Comparison of ENCODE assay signal across 13 mouse cellular contexts in the genomic region with DNA sequence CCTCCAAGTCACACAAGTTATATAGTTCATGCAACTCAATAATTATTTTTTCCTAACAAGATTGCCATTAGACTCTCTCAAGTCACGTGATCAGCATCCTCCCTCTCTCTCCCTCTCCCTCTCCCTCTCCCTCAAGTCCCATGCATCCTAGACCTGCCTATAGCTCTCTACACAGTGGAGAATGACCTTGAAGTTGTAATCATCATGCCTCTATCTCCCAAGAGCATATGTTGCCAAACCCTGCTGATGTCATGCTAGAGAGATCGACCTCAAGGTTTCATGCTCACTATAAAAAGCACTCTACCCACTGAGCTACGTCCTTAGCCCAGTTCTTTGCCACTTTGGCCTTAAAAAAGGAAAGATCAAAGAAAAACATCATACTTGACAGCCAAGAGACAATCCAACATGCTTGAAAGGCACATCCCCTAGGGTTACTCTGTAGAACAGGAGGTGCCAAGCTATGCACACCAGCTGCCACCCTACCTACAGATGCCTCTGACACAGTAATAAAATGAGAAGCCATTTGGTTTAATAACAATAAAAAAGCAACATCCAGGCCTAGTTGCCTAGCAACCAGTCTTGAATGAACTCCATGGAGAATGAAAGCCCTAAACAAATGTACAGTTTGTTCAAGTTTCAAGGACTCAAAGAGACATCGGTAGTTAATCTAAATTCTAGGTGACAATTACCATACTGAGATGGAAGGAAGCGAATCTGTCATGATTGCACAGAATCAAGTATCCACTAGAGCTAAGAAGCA.
DNase-seq lines count a peak whose midpoint lies in the region; ATAC-seq and TF ChIP-seq lines count a peak whose summit lies in the region.
"Had no signal": no experiment of that assay in that cellular context is flagged by ENCODE, and none has a peak within 500 bp of the region (broad histone marks: within the 10 kb centered on the region; RNA-seq: fewer than 3 reads in every experiment).

No protein-coding gene starts in this region.

- H3K4me3 ChIP-seq in kidney, postnatal 0 days (replicated peaks; ENCODE audit: low read depth, low read length) = no peak overlapping the region
- no peak overlapping the region for H3K4me3 ChIP-seq in forebrain, postnatal 0 days (ENCODE audit: low read depth, low read length)
- H3K4me3 ChIP-seq in liver, embryonic 12.5 days = no peak overlapping the region
- H3K4me3 ChIP-seq in neural tube, embryonic 14.5 days (ENCODE audit: low read depth, low read length) = no peak overlapping the region
- H3K4me3 ChIP-seq: heart, embryonic 10.5 days; limb, embryonic 12.5 days had no signal

- no peaks in the 10 kb centered on the region for H3K9me3 ChIP-seq in kidney, postnatal 0 days (replicated peaks; ENCODE audit: low read length)
- no peaks in the 10 kb centered on the region for H3K9me3 ChIP-seq in forebrain, postnatal 0 days (ENCODE audit: low read length)
- H3K9me3 ChIP-seq in liver, embryonic 12.5 days (replicated peaks) = no peaks in the 10 kb centered on the region
- H3K9me3 ChIP-seq in neural tube, embryonic 14.5 days (ENCODE audit: control insufficient read depth, low read length) = no peaks in the 10 kb centered on the region
- H3K9me3 ChIP-seq: heart, embryonic 10.5 days; limb, embryonic 12.5 days had no signal

- no peaks in the 10 kb centered on the region for H3K36me3 ChIP-seq in kidney, postnatal 0 days (ENCODE audit: insufficient read depth, low read length)
- H3K36me3 ChIP-seq in forebrain, postnatal 0 days (ENCODE audit: insufficient read depth) = no peaks in the 10 kb centered on the region
- 0 out of 2 replicates have a peak, but pooled peaks cover 2% of the 10 kb centered on the region for H3K36me3 ChIP-seq in liver, embryonic 12.5 days
- H3K36me3 ChIP-seq in neural tube, embryonic 14.5 days (ENCODE audit: control insufficient read depth, insufficient read depth, low read length) = no peaks in the 10 kb centered on the region
- H3K36me3 ChIP-seq: heart, embryonic 10.5 days; limb, embryonic 12.5 days had no signal

- 87% methylated on average over 5 of the region's 5 CpGs for WGBS in kidney, postnatal 0 days
- WGBS in forebrain, postnatal 0 days = 48% methylated on average over 5 of the region's 5 CpGs
- 71% methylated on average over 5 of the region's 5 CpGs for WGBS in liver, embryonic 12.5 days (ENCODE audit: insufficient replicate concordance)
- WGBS in neural tube, embryonic 14.5 days = 39% methylated on average over 5 of the region's 5 CpGs

- H3K27me3 ChIP-seq in kidney, postnatal 0 days (ENCODE audit: insufficient read depth, low read length) = no peaks in the 10 kb centered on the region
- no peaks in the 10 kb centered on the region for H3K27me3 ChIP-seq in forebrain, postnatal 0 days (ENCODE audit: insufficient read depth, low read length)
- no peaks in the 10 kb centered on the region for H3K27me3 ChIP-seq in liver, embryonic 12.5 days (replicated peaks)
- H3K27me3 ChIP-seq in neural tube, embryonic 14.5 days (ENCODE audit: control insufficient read depth, insufficient read depth, low read length) = no peaks in the 10 kb centered on the region
- H3K27me3 ChIP-seq: CH12.LX; limb, embryonic 12.5 days had no signal

- DNase-seq in kidney, postnatal 0 days (ENCODE audit: low spot score) = no peak
- DNase-seq in kidney, adult 8-10 months = no peak
- DNase-seq in forebrain, postnatal 0 days = peak; percentile 57
- DNase-seq in gastrocnemius, postnatal 10 days = no peak
- no peak for DNase-seq in left cerebral cortex, postnatal 36 days (ENCODE audit: low spot score in 2 of 2)
- no peak for DNase-seq in thymus, postnatal 25 days
- DNase-seq: kidney, adult 2 months had no signal

- H3K27ac ChIP-seq in kidney, postnatal 0 days = no peak overlapping the region
- peak overlapping the region; percentile 24; the same call in 1 of the 2 replicates for H3K27ac ChIP-seq in forebrain, postnatal 0 days (ENCODE audit: low read depth, low read length)
- peak overlapping the region; percentile 82 for H3K27ac ChIP-seq in liver, embryonic 12.5 days
- peak overlapping the region; percentile 58 for H3K27ac ChIP-seq in neural tube, embryonic 14.5 days (ENCODE audit: low read depth, low read length)
- H3K27ac ChIP-seq: heart, embryonic 10.5 days; limb, embryonic 12.5 days had no signal

- no peak overlapping the region for H3K9ac ChIP-seq in kidney, postnatal 0 days (ENCODE audit: low read depth, low read length)
- H3K9ac ChIP-seq in forebrain, postnatal 0 days = no peak overlapping the region
- no peak overlapping the region for H3K9ac ChIP-seq in liver, embryonic 12.5 days
- no peak overlapping the region for H3K9ac ChIP-seq in neural tube, embryonic 14.5 days (replicated peaks; ENCODE audit: low read depth, low read length)
- H3K9ac ChIP-seq: limb, embryonic 12.5 days had no signal

- TF ChIP-seq CTCF in kidney, postnatal 0 days (IDR thresholded peaks at IDR 0.05; ENCODE audit: low read depth) = no peak
- no peak for TF ChIP-seq CTCF in forebrain, postnatal 0 days (IDR thresholded peaks at IDR 0.05; ENCODE audit: low read depth)

- 0 out of 2 replicates have a peak, but pooled peaks have one; percentile 43 for ATAC-seq in kidney, postnatal 0 days (replicated peaks; ENCODE audit: low FRiP score, low read depth)
- ATAC-seq in forebrain, postnatal 0 days = peak; percentile 63; the same call in 1 of the 2 replicates
- ATAC-seq in liver, embryonic 12.5 days = peak; percentile 98
- peak; percentile 89 for ATAC-seq in neural tube, embryonic 14.5 days (ENCODE audit: low read depth)
- ATAC-seq: activated CD4-positive, CD25-positive, alpha-beta regulatory T cell, adult 4 months had no signal

- intact Hi-C loops in left cerebral cortex, postnatal 36 days (cut with DNase I) = no loop called here

- H3K4me1 ChIP-seq in kidney, postnatal 0 days (replicated peaks; ENCODE audit: insufficient read depth, low read length) = no peaks in the 10 kb centered on the region
- peaks cover 11% of the 10 kb centered on the region for H3K4me1 ChIP-seq in forebrain, postnatal 0 days (ENCODE audit: insufficient read depth)
- H3K4me1 ChIP-seq in liver, embryonic 12.5 days = peaks cover 26% of the 10 kb centered on the region
- 0 out of 2 replicates have a peak, but pooled peaks cover 6% of the 10 kb centered on the region for H3K4me1 ChIP-seq in neural tube, embryonic 14.5 days (ENCODE audit: control insufficient read depth, insufficient read depth, low read length)
- H3K4me1 ChIP-seq: limb, embryonic 12.5 days had no signal

- no peak overlapping the region for H3K4me2 ChIP-seq in kidney, postnatal 0 days (ENCODE audit: low read length)
- H3K4me2 ChIP-seq in forebrain, postnatal 0 days (ENCODE audit: low read depth) = no peak overlapping the region
- peak overlapping the region; percentile 37 for H3K4me2 ChIP-seq in liver, embryonic 12.5 days
- H3K4me2 ChIP-seq in neural tube, embryonic 14.5 days (ENCODE audit: low read depth, low read length) = no peak overlapping the region
- H3K4me2 ChIP-seq: limb, embryonic 12.5 days had no signal

Comparison
In these comparisons a context has a peak if more than half of its experiments do, and no peak if none do; other contexts are left out.
1. ATAC-seq: peak in every context shown above with its lines; median percentile 98 in liver, embryonic 12.5 days; 89 in neural tube, embryonic 14.5 days; 63 in forebrain, postnatal 0 days; 43 in kidney, postnatal 0 days.